Mouse (Mus musculus): ENCODE data around the gene Tmub2.

The Tmub2 gene

GRCm38 (mm10) chr11:102297577-102298556, 13.1 kb downstream of the Tmub2 start:
- no peak for ATAC-seq (ENCODE audit: insufficient number of reproducible peaks, low FRiP score, low TSS enrichment)

GRCm38 (mm10) chr11:102299839-102300238, 15.1 kb downstream of the Tmub2 start:
- no peak for ATAC-seq (ENCODE audit: insufficient number of reproducible peaks, low FRiP score, low TSS enrichment)

DNA sequence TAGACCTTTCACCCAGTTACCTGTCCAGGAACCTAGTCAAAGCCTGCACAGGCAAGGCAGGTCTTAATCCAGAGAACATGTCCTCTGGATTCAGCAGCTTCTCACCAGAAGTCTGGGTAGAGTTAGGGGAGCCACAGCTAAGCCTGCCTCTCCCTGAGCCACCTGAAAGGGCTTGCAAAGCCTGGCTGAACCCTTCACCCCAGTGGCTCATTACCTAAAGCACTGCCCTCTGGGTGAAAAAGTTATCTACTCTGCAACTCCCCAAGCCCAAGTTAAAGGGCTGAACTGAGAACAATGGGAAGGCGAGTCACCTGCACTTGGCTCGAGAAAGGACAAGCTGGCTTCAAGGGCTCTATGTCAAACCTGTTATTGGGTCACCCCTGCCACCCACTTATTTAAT, 19.4 kb downstream of the Tmub2 start:
- no peak for ATAC-seq (ENCODE audit: insufficient number of reproducible peaks, low FRiP score, low TSS enrichment)

- ATAC-seq (ENCODE audit: insufficient number of reproducible peaks, low FRiP score, low TSS enrichment) = no peak
These were observed 20.6 kb downstream of the Tmub2 start for GRCm38 (mm10) chr11:102305359-102305758.

- no peak for ATAC-seq (ENCODE audit: insufficient number of reproducible peaks, low FRiP score, low TSS enrichment)
These were observed 23.4 kb downstream of the Tmub2 start for GRCm38 (mm10) chr11:102308104-102308503.

GRCm38 (mm10) chr11:102308979-102309378, 24.2 kb downstream of the Tmub2 start:
- ATAC-seq (ENCODE audit: insufficient number of reproducible peaks, low FRiP score, low TSS enrichment) = peak; percentile 55; the same call in 1 of the 2 replicates

GRCm38 (mm10) chr11:102309821-102310617, 25.3 kb downstream of the Tmub2 start:
- no peak for ATAC-seq (ENCODE audit: insufficient number of reproducible peaks, low FRiP score, low TSS enrichment)

GRCm38 (mm10) chr11:102310768-102311695, 26.3 kb downstream of the Tmub2 start:
- ATAC-seq (ENCODE audit: insufficient number of reproducible peaks, low FRiP score, low TSS enrichment) = no peak

DNA sequence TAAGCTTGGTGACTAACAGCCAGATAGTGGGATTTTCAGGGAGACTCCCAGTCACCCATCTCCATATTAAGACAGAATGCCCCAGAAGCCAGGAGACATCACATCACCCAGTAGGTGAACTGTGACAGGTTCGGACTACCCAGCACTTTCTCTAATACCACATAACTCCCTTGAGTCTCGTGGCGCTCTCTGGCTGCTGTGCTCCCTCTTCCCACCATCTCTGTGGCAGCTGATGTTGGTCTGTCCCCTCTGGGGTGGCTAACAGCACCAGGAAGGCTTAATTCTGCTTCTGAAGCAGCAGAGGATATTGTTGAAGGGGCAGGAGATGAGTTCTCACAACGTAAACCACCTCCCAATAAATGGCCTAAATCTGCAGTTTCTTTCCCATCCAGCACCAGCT, 27.2 kb downstream of the Tmub2 start:
- ATAC-seq (ENCODE audit: insufficient number of reproducible peaks, low FRiP score, low TSS enrichment) = no peak

- ATAC-seq (ENCODE audit: insufficient number of reproducible peaks, low FRiP score, low TSS enrichment) = no peak
These were observed 27.9 kb downstream of the Tmub2 start for GRCm38 (mm10) chr11:102312586-102312985.

DNA sequence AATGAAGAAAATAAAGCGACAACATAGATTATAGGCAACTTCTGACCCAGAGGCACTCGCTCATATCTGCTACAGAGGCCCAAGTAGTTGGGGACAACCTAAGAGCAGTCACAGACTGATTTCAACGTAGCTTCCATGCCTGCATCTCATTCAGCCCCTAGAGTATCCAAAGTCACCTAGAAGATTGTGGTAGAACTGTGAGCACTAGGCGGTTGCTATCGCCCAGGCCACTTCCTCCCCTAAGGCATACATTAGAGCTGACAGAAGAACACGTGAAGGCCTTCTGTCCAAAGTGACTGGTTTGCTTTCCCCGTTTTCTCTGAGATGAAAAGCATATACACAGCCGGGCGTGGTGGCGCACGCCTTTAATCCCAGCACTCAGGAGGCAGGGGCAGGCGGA, 29.6 kb downstream of the Tmub2 start:
- ATAC-seq (ENCODE audit: insufficient number of reproducible peaks, low FRiP score, low TSS enrichment) = no peak

DNA sequence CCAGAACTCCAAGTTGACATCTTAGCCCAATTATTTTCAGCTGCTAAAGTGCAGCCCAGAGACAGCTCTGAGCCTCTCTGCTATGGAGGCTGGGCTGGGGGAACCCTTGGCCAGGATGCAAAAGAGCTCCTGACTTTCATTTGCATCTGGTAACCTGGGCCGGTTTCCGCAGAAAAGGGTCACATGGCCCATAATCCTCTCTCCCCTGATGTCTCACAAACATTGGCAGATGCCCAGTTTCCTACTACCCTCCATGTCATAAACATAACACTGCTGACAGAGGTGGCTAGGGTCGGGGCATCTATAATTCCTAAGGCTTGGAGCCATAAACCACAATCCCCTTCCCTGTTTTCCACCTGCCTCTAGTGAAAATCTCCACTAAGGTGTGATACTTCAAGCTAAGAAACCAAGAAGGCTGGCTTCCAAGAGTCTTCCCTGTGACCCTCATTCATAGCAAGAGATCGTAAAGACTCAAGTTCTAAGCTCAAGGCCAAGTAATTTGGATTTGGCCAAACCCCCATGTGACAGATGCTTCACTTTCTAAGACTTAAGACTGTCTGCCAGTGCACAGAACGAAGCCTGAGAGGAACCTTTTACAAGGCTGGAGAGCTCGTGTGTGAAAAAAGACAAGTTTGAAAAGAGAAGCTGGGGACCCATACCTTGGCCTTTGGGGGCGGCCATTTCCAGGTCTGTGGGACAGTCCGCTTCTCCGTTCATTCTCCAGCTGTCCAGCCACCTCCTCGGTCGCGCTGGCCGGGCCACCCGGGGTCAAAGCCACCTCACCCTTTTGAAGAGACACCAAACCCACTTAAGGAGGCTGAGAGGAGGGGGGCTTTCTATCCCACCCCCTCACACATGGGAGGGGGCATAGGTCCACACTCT, 31.2 kb downstream of the Tmub2 start:
- ATAC-seq (ENCODE audit: insufficient number of reproducible peaks, low FRiP score, low TSS enrichment) = 0 out of 2 replicates have a peak, but pooled peaks have one; percentile 0

GRCm38 (mm10) chr11:102316572-102317297, 32.0 kb downstream of the Tmub2 start:
- ATAC-seq (ENCODE audit: insufficient number of reproducible peaks, low FRiP score, low TSS enrichment) = peak; percentile 10; the same call in 1 of the 2 replicates

DNA sequence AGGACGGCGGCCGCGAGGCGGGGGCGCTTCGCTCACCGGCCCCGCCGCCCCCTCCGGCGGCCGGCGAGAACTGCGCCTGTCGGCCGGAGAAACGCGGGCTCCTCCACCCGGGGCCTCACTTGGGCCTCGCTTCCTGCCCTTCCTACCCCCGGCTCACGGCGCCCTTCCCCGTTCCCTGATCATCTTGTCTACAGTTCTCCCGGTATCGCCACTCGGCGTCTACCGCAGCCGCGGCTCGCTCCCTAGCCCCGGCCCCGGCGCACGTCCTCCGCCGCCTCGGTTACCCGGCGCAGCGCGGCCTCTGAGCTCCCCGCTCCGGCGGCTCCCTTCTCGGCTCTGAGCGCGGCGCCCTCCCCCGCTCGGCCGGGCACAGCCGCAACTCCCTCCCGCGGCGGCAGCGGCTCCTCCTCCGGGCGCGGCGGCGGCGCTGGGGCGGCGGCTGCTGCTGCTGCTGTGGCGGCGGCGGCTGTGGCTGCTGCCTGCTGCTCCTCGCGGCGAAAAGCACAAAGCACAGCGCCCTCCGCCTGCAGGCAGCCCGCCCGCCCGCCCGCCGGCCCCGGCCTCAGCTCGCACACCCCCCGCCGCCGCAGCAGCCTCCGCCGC, 32.7 kb downstream of the Tmub2 start:
- ATAC-seq (ENCODE audit: insufficient number of reproducible peaks, low FRiP score, low TSS enrichment) = no peak

GRCm38 (mm10) chr11:102317901-102318575, 33.3 kb downstream of the Tmub2 start:
- ATAC-seq (ENCODE audit: insufficient number of reproducible peaks, low FRiP score, low TSS enrichment) = no peak

GRCm38 (mm10) chr11:102318576-102319409, 34.1 kb downstream of the Tmub2 start:
- no peak for ATAC-seq (ENCODE audit: insufficient number of reproducible peaks, low FRiP score, low TSS enrichment)

DNA sequence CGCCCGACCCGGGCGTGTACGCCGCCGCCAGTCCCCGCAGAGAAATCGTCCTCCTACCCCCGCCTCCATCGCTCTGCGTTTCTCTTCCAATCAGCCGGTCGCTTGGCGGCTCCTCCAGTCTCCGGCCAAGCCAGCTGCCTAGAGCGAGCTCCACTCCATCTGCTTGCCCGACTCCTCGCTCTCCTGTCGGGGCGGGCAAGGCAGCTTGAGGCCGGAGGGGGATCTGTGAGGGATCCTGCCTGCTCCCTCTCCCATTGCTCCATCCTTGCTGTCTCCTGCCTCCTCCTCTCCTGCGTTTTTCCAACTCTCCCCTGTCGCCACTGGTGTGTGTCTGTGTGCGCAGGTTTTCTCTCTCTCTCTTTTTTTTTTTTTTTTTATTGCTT, 34.7 kb downstream of the Tmub2 start, which contains the start of gene Ubtf:
Ubtf (minus strand) TSS at position 333 of the 383 bp plus-strand sequence.
- ATAC-seq (ENCODE audit: insufficient number of reproducible peaks, low FRiP score, low TSS enrichment) = peak; percentile 63
